Mouse (Mus musculus): ENCODE results near the gene Elovl4.

The Elovl4 gene

GRCm38 (mm10) chr9:83805977-83806815, at the start of gene Elovl4:
Gene Elovl4, minus strand, starts transcription at chr9:83806277.
- peak; percentile 8 to 18 for DNase-seq (ENCODE audit: low spot score in 2 of 2)

GRCm38 (mm10) chr9:83852464-83852863, 46.4 kb upstream of the Elovl4 start:
- DNase-seq (ENCODE audit: low spot score in 2 of 2), result no peak

DNA sequence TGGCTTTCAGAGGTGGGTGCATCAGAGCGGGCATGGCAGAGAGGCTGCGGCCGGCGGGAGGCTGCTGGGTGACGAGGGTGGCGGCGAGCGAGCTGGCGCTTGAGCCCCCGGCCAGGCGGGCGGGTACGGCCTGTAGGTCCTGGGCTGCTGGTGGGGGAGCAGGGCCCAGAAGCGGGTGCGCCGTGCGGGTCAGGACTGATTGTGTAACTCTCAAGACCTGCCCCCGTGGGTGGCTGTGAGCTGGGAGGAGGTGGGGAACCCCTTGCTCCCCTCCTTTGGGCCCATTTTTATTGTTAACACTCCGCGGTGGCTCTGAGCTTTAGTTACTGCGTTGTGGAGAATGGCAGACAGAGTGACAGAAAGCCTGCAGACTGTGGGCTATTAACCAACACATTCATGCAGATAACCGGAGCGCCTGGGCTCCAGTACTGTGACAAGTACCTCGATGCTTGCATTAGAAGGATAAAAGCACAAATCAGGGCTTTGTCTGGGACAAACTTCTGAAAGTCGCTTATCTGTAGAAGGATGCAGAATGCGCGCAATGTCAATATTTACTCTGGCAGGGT, 28.8 kb upstream of the Elovl4 start:
- no peak for DNase-seq (ENCODE audit: low spot score in 2 of 2)

GRCm38 (mm10) chr9:83833811-83834747, 28.0 kb upstream of the Elovl4 start, which contains the start of gene Ttk:
Gene Ttk, plus strand, starts transcription at chr9:83834689.
- peak; percentile 88 to 91 for DNase-seq (ENCODE audit: low spot score in 2 of 2)

DNA sequence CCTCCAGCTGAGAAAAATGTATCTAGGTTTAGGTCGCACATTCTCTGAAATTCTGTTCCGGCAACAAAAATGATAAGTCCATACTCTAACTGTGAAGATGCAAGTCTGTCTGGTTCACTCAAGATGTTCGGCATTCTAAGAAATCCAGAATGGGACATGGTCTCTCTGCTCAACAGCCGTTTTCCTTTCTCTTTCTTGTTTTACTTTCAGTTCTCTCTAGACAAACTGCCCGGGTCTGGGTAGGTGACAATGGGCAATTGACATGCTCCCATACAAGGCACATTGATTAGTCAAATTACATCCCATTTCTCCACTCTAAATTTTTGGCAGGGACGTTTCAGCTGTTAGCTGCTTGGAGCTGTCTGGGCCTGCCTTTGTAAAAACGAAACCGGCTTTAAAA, 25.1 kb upstream of the Elovl4 start:
- DNase-seq (ENCODE audit: low spot score in 2 of 2), result no peak

DNA sequence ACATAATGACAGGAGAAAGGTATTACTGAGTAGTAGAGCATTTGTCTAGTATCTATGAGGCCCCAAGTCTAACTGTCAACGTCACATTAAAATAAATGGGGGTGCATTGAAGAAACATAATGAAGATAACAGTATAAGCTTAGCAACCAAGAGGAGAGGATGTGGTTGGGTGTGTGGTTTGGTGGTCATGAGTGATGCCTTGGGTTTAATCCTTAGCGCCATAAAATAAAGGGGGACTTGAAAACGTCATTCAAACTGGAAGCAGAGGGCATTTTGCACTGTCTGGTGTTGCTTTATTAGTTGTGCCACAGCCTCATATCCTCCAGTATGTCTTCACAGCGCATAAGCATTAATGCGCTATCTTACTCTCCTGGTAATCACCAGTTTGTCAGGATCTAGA, 23.8 kb upstream of the Elovl4 start:
- no peak for DNase-seq (ENCODE audit: low spot score in 2 of 2)

GRCm38 (mm10) chr9:83822925-83823324, 16.8 kb upstream of the Elovl4 start:
- no peak for DNase-seq (ENCODE audit: low spot score in 2 of 2)

DNA sequence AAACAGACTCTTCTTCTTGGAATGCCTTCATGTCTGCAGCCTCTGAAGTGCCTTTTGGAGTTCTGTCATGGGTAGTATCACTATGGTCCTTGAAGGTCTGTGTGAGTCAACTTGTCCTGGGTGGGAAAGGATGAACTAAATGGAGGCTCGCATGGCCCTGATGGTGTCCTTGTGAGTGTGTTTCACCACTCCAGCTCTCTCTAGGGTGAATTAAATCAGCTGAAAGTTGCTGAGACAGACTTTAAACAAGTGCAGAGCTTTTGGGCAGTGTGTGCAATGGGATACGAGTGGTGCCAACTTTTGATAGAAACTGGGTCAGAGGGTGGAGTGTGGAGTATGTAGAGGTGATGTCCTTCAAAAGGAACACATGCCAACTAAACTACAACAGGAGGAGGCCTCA, 14.9 kb upstream of the Elovl4 start:
- no peak for DNase-seq (ENCODE audit: low spot score in 2 of 2)

DNA sequence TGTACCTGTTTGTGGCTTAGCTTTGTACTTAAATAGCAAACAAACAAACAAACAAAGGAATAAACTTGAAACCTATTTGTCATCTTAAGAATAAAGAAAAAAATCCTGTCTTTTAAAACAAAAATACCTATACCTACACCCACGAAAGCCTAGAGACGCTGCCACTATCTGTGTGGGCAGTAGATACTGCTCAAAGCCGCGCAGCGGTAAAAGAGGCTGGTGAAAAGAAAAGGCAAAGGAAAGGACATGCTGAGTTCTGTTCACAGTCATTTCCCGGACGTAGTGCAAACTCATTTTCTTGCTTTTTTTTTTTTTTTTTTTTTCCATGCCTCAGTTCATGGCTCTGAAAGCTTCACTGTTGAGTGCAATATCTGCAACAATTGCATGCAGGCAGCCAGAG, 13.1 kb upstream of the Elovl4 start:
- no peak for DNase-seq (ENCODE audit: low spot score in 2 of 2)

DNA sequence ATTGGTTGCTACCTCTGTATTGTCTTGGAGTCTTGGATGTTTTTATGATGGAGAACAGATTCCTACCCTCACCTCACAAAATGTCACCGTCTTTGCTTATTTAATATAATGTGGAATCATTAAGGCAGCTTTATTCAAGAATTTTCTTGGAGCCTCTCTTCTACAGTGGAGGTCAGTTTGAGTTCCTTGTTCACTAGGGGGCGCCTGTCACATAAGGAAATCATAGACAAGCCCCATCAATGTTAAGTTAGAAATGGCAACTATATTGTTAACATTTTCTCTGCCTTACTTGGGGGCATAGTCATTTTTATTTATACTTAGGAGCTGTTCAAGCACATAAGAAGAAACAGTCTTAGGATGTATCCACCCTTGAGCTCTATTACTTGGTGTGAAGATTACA, 1.5 kb upstream of the Elovl4 start:
- DNase-seq (ENCODE audit: low spot score in 2 of 2), result peak in 1 of 2 experiments; percentile 46

DNA sequence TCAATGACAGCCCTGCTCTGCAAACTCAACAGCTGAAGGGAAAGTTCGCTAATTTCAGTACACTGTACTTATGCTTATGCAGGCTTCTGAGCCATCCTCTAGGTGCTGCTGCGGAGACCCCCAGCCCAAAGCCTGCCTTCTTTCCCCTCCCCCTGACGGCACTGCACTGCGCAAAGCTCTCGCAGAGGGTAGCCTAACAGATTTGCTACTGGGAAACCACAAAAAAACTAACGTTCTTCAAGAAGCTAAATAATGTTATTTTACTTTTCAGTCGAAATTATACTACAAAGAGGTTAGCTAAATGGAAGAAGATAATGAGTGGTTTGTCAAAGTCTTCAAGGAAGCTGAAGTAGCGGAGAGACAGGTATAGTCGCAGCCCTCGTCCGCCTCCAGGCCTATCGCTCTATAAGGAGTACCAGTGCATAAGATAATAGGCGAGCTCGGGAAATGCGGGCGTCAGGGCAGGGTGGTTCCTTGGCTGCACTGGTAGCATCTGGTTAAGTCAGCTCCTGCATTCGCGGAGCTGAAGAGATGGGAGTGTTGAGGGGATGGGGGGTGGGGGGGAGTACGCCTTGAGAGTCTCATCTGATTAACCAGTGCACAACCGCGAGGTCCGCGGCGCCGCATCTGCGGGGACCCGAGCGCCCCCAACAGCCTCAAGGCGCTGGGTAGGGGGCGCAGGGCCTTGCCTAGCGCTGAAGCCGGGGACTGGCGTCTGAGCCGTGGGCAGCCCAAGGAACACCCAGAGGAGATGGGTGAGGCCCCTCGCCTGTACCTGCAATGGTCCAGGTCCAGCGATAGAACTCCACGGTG, 707 bp downstream of the Elovl4 start:
- no peak for DNase-seq (ENCODE audit: low spot score in 2 of 2)

- DNase-seq (ENCODE audit: low spot score in 2 of 2), result no peak
Measured at GRCm38 (mm10) chr9:83804341-83804740, 1.7 kb downstream of the Elovl4 start.

DNA sequence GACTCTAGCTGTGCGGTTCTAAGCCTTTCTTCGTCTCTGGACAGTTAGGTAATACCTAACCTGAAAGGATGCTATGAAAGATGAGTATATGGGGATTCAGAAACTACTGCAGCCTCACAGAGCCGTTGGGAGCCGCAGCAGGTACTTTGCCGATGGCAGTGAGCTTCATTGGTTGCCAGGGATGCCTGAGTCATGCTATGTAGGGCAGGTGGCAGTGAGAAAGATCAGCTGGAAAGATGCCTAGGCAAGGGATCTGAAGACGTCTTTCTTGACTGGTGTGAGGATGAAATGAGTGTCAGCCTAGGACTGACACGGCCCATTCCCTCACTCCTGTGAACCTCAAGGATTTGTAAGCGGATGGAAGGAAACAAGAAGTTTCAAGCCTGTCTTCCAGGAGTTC, 8.2 kb downstream of the Elovl4 start:
- DNase-seq (ENCODE audit: low spot score in 2 of 2), result no peak

DNA sequence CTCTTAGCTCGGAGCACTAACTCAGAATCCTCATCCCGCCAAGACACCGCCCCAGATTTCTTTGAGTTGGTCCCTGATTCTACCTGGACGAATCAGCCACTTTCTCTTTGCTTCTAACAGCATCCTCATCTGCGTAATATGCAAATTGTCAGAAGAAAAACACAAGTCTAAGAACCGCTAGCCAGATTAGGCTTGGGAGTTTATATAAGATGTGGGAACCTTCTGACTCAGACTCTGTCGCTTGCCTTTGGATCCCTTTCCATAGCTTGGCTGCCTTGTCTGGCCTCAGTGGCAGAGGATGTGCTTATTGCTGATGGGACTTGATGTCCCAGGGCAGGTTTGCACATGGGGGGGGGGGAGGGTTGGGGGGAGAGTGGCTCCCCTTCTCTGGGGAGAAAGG, 9.2 kb downstream of the Elovl4 start:
- DNase-seq (ENCODE audit: low spot score in 2 of 2), result no peak

DNA sequence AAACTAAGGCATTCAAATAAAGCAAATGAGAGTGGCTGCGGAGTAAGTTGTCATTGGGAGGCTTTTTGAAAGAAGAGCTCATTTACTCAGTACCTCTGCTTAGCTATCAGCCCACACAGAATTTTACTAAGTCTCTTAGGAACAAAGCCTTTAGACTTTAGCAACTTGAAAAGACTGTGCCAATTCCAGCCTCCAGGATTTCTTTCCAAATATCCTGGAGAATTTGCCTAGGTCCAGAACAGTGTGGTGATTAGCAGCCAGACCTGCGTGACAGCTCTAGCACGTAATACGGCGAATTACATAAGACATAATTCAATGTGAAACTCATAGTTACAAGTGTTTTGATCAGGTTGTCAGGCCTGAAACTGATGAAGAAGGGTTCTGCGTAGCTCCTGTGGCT, 16.8 kb downstream of the Elovl4 start:
- DNase-seq (ENCODE audit: low spot score in 2 of 2), result no peak

- DNase-seq (ENCODE audit: low spot score in 2 of 2), result no peak
Measured at GRCm38 (mm10) chr9:83785501-83785900, 20.6 kb downstream of the Elovl4 start.

GRCm38 (mm10) chr9:83778317-83778960, 27.6 kb downstream of the Elovl4 start:
- no peak for DNase-seq (ENCODE audit: low spot score in 2 of 2)

- no peak for DNase-seq (ENCODE audit: low spot score in 2 of 2)
Measured at GRCm38 (mm10) chr9:83761318-83761717, 44.8 kb downstream of the Elovl4 start.

DNA sequence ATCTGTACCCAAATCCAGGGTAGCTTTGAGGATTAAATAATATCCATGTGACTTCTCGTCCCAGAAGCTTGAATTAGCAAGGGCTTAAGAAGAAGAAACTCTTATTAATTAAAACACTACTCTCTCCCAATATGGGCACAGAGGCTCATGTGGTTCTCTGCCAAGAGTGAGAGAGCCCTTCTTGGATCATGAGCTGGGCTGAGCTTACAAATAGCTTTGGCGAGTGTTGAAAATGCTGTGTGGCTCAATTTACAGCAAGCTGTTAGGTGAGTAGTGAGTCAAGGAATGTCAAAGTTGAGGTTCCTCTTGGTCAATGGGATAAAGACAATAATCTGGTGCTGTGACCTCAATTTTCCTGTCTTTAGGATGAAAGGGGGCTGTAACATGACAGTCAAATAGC, 74.2 kb downstream of the Elovl4 start:
- no peak for DNase-seq (ENCODE audit: low spot score in 2 of 2)

- no peak for DNase-seq (ENCODE audit: low spot score in 2 of 2)
Measured at GRCm38 (mm10) chr9:83730836-83731235, 75.2 kb downstream of the Elovl4 start.

Data from thymus, postnatal 10 days (tissue).